Mouse (Mus musculus) thymus, adult 18-20 months (tissue): ENCODE results near the gene Mcm9.
"Not testable (repeated sequence)": the region's sequence is repeated elsewhere in the genome, so short reads cannot be mapped to it uniquely, and the experiment has no call there.

Experiments
- DNase-seq, 2 experiments: peaks; one replicate each; pipeline ENCODE4 v3.0.0; 2022; ENCODE audit warnings: mixed read lengths in 2 of 2

The Mcm9 gene

DNA sequence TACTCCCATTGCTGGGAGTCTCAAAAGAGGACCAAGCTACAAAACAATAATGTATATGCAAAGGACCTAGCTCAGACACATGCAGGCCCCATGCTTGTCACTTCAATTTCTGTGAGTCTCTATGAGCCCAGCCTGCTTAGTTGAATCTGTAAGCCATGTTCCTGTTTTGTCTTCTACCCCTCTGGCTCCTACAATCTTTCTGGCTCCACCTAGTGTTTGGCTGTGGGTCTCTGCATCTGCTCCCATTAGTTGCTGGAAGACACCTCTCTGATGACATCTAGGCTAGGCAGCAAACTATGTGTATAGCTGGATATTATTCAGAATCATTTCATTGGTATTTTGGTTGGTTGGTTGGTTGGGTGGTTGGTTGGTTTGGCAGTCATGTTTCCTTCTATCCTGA is 130.7 kb downstream of the Mcm9 start:
- DNase-seq: peak in 1 of 2 experiments; percentile 6

DNA sequence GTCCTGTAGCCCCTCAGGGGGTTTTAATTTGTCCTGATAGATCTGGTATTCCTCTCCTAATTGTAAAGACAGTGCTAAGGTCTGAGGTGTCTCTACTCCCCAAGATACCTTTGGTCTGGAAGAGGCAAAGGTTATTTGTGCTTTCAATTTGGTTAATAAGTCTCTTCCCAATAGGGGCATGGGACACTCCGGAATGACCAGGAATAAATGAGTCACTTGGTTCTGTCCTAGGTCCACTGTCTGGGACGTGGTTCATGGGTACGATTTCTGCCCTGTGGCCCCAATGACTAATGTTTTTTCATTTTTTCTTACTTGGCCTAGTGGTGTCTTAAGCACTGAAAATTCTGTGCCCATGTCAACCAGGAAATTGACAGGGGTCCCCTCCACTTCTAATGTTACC is 134.9 kb downstream of the Mcm9 start:
- DNase-seq: not testable (repeated sequence)

DNA sequence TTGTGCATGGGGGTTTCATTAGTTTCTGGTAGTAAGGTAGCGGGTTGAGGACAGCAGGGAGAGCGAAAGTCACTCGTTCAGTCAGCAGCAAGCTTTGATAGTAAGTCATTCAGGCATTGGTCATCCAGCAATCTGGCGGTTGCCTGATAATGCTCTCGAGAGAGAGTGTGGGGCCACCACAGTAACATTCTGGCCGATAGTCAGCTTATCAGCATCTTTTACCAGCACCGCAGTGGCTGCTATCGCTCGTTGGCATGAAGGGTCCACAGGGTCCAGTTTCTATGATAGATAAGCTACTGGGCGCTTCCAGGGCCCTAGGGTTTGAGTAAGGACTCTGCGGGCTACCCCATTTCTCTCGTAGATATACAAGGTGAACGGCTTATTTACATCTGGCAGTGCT is 136.3 kb downstream of the Mcm9 start:
- no peak for DNase-seq
